ENCODE assay signal across 10 mouse cellular contexts in the genomic region with DNA sequence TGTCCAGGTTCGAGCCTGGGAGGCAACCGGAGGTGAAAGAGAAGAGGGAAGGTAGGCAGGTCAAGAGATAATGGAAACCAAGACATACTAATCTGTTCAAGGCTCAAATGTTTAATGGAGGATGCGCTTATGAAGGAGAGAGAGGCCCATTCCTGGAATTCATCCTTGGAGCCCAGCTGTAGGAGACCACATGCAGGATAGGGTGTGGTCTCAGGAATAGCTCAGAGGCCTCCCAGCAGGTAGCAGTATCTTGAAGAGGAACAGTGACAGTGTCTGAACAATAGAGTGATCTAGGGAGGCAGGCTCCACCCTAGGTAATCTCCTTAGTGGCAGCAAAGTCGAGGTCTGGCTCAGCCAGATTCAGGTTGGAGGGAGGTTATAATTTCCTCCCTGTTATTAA.
"Had no signal": no experiment of that assay in that cellular context is flagged by ENCODE, and none has a peak within 500 bp of the region (broad histone marks: within the 10 kb centered on the region; RNA-seq: fewer than 3 reads in every experiment).

No protein-coding gene starts in this region.

- ATAC-seq: midbrain, embryonic 13.5 days; midbrain, embryonic 15.5 days had no signal

- DNase-seq: lung, adult 18-20 months; lung, embryonic 14.5 days; lung, postnatal 10 days; lung, postnatal 36 days; right cerebral cortex, postnatal 14 days; thymus, adult 2 months; thymus, postnatal 25 days; thymus, postnatal 4 days had no signal
